Mouse (Mus musculus) bone marrow, adult 2 months (tissue): ENCODE data around the gene Hdac8. TPM values are rescaled to one million over a fixed set of nuclear protein-coding genes. Genes with fewer than 3 reads are reported as not detected.

Experiments used
- H3K27ac ChIP-seq: fragments of 200-500 bp; 2 replicates; pipeline ENCODE4 v1.5.1; 2012; ENCODE audit warnings: low read depth, mild to moderate bottlenecking, control low read depth, inconsistent platforms, low read length; ENCODE audit not compliant: control insufficient read depth, poor library complexity, insufficient read depth
- H3K4me1 ChIP-seq: fragments of 200-500 bp; 2 replicates; pipeline ENCODE4 v1.6.1; 2011; ENCODE audit warnings: low read length; ENCODE audit not compliant: control insufficient read depth, insufficient read depth
- H3K4me3 ChIP-seq: fragments of 200-500 bp; replicated peaks from 2 replicates; pipeline ENCODE3; 2011; ENCODE audit warnings: mild to moderate bottlenecking, low read depth, low read length, control low read depth; ENCODE audit not compliant: control insufficient read depth
- CTCF ChIP-seq: fragments of 200-500 bp; IDR thresholded peaks from 2 replicates; pipeline ENCODE4 v1.5.1; 2011; ENCODE audit warnings: low read length, control low read depth; ENCODE audit not compliant: control insufficient read depth, insufficient read depth
- POLR2A ChIP-seq: fragments of 200-500 bp; IDR thresholded peaks from 2 replicates; pipeline ENCODE4 v1.6.1; 2011; ENCODE audit warnings: low read depth, mild to moderate bottlenecking, control low read depth, low read length, borderline replicate concordance; ENCODE audit not compliant: control insufficient read depth
- WGBS: fragments of 180-500 bp; shearing (Covaris S2); methylation state at CpG from one replicate; pipeline ENCODE4 v1.1.7; 2018; 5-methylcytosine and 5-hydroxymethylcytosine counted together
- polyA plus RNA-seq: library from polyadenylated mRNA; stranded (reverse); fragments of >200 nt; gene quantifications from 2 replicates; pipeline ENCODE4 v1.2.4, GENCODE M21; 2011; ENCODE audit warnings: low replicate concordance; ENCODE audit not compliant: missing spikeins, insufficient read depth, insufficient read length

Gene Hdac8
- polyA plus RNA-seq, 1 experiment: 10.4 TPM

DNA sequence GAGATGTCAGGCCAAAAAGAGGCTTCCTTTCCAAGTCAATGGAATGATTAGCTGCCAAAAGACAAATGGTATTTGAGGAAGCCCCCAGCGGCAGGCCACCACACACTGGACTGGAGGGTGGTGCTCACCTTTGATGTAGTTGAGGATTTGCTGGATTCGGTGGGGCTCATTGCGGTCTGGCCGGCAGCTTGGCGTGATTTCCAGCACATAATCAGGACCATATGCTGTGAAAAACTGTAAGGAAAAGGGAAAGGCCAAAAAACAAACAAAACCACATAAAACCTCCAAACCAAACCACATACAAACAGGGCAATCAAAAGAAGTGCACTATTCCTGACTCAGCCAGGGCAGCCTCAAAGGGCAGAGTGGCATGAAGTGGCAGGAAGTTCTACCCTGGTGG lies 197.6 kb downstream of the Hdac8 start:
- Histone ChIP-seq H3K27ac (no peak overlapping the region), H3K4me1 (no peaks in the 10 kb centered on the region), H3K4me3 (no peak overlapping the region)
- WGBS: 81% methylated on average over 5 of the region's 5 CpGs
- TF ChIP-seq POLR2A (no peak), CTCF (no peak)

DNA sequence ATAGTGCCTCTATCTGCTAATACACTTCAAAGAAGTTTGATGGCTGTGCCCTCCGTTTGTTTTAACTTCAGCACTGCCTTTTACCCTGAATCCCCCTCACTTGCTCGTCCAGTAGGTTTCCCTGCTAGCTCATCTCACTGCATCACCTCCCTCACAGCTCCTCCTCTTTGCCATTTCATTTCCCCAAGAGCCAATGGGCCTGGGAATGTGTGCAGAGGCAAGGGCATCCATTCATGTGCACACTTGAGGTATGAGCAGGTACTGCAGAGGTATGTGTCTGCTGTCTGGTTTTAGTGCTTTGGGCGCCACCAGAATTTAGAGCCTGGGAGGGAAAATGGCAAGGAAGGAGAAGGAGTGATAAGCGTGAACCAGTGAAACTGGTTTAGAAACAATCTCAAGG lies 199.4 kb downstream of the Hdac8 start:
- Histone ChIP-seq H3K4me3 (no peak overlapping the region), H3K4me1 (no peaks in the 10 kb centered on the region), H3K27ac (no peak overlapping the region)
- WGBS: 86% methylated on average over 4 of the region's 4 CpGs
- TF ChIP-seq POLR2A (no peak), CTCF (no peak)

DNA sequence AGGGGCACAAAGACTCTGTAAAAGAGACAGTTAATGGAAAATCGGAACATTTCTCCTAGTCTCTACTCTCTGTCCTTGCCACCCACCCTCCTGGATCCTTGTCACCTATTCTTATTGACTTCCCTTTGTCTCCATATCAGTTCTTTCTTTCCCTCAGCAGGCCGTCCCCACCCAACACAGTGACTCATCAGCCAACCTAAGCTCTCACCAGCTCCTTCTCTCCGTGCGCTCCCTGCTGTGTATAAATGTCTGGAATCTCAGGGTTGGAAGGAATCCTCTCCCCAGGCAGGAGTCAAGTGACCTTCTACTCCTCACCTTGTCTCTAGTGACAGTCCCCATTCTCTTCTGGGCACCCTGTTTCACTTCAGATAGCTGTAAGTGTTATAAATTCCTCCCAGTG lies 200.2 kb downstream of the Hdac8 start:
- WGBS: 81% methylated on average over 4 of the region's 4 CpGs
- H3K4me3 ChIP-seq: no peak overlapping the region

DNA sequence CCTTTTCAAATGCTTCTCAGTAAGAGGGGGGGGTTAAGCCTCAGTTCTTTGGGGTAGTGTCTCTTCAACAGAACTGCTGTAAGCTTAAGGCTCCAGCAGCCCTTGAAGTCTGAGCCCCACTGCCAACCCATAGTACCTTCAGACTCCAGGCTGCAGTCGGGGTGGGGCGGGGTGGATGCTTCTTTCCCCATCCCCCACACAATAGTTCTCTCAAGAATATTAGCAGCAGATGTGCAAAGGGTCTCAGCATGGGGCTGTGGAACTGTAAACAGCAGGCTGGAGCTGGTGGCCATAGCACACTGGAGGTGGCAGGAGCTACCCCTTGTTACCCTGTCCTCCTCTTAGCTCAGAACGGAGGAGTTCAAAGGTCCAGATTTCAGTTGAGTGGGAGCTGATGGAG lies 202.7 kb downstream of the Hdac8 start:
- no peak for TF ChIP-seq POLR2A
- no peak for TF ChIP-seq CTCF
- WGBS: 70% methylated on average over 3 of the region's 3 CpGs
- Histone ChIP-seq H3K4me3 (no peak overlapping the region), H3K4me1 (no peaks in the 10 kb centered on the region), H3K27ac (no peak overlapping the region)

More for the DNA sequence above, 200.2 kb downstream of the Hdac8 start:
- no peak overlapping the region for H3K27ac ChIP-seq
- TF ChIP-seq POLR2A: no peak
- no peak for TF ChIP-seq CTCF
- H3K4me1 ChIP-seq: no peaks in the 10 kb centered on the region

DNA sequence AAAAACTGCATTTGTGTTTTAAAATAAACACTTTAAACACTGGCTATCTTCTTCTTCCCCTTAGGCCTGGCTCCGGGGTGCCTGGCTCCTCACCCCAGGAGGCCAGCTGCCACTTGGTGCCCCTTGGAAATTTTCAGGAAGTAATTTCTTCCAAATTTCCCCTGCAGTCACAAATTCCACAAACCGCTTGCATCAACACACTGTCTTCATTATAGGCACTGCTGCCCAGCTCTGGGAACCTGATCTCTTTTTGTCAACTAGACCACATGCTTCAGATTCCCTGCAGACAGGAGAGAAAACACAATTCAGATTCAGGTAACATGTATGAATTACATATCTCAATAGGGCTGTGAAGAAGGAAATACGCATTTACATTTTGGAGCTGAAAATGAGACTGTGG lies 220.3 kb downstream of the Hdac8 start:
- no peaks in the 10 kb centered on the region for H3K4me1 ChIP-seq
- no peak overlapping the region for H3K27ac ChIP-seq
- WGBS: 83% methylated on average over 3 of the region's 3 CpGs
- H3K4me3 ChIP-seq: no peak overlapping the region
- TF ChIP-seq CTCF (no peak), POLR2A (no peak)

DNA sequence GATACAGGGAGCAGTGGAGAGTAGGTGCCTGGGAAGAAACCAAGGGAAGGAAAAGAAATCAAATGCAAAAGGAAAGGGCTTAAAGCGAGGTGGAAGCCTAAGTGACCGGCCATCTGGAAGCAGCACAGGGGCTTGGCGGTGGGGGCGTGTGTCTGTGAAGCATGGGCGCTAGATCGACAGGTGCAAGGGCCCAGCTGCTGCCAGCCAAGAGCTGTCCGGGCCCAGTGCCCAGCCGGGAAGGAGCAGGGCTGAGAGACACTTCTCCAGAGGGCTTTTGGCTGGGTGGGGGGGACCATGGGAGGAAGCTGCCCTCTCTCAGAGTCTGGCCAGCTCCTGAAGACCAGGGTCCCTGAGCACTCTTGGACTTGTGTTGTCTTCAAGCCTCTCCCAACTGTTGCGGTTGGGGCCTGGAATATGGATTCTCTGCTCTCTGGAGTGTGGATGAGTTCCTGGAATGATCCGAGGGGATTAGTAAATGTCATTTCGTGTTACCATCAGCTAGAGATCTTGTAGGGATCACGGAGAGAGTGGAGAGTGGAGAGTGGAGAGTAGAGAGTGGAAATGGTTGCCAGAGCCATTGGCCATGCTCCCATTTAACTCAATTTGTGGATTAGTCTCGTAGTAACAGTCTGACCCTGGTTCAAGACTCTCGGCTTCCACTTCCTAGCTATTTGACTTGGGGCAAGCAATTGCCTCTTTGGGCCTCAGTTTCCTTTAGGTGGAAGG lies 242.4 kb downstream of the Hdac8 start:
- Histone ChIP-seq H3K27ac (no peak overlapping the region), H3K4me1 (no peaks in the 10 kb centered on the region), H3K4me3 (no peak overlapping the region)
- WGBS: 83% methylated on average over 14 of the region's 14 CpGs
- TF ChIP-seq CTCF (no peak), POLR2A (no peak)

DNA sequence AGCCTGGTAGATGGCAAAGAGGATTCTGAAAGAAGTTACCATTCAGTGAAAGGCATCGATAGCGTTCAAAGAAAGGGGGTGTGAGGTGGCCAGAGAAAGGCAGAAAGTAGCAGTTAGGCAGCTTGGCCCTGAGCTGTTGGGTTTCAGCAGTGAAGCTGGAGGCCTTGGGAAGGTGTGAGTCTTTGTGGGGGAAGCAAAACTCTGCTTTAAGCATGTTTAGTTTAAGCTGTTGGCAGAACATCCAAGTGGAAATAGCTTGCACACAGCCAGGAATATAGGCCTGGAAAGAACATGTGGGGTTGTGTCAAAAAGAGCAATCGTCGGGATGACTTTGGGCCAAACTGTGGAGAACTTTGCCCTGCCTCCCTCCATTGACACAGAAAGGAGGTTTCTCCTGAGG lies 245.4 kb downstream of the Hdac8 start:
- TF ChIP-seq CTCF (no peak), POLR2A (no peak)
- no peaks in the 10 kb centered on the region for H3K4me1 ChIP-seq
- H3K27ac ChIP-seq: no peak overlapping the region
- WGBS: 84% methylated on average over 4 of the region's 4 CpGs
- H3K4me3 ChIP-seq: no peak overlapping the region

DNA sequence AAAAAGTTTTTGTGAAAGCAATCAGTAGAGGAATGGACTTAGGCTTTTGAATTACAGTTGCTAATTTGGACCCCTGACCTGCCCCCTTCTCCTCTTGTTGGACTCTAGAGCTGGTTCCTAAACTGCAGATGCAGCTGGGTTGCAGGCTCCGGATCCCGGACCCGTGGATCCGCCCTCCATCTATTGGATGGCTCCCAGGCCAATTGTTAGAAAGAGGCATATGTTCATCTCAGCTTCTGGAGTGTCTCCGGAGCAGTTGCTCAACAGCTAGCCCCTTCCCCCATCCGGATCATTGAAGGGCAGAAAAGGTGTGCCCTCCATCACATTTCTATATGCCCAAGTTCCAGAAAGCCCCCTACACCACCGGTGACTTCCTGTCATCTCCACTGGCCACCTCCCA lies 251.3 kb downstream of the Hdac8 start:
- no peak overlapping the region for H3K4me3 ChIP-seq
- 15% methylated on average over 7 of the region's 7 CpGs for WGBS
- no peaks in the 10 kb centered on the region for H3K4me1 ChIP-seq
- H3K27ac ChIP-seq: no peak overlapping the region
- TF ChIP-seq CTCF: no peak
- TF ChIP-seq POLR2A: no peak
